Mouse (Mus musculus) spleen, postnatal 4 days (tissue): ENCODE results near the gene Olfr1179.
"Not testable (repeated sequence)": the region's sequence is repeated elsewhere in the genome, so short reads cannot be mapped to it uniquely, and the experiment has no call there.

ENCODE experiments used
- DNase-seq, 2 experiments: peaks; one replicate each; pipeline ENCODE4 v3.0.0; 2022; ENCODE audit warnings: low spot score in 2 of 2

The Olfr1179 gene

GRCm38 (mm10) chr2:88406353-88406752 lies at the start of gene Olfr1179:
TSS of gene Olfr1179 (minus strand) at chr2:88406453.
- DNase-seq: no peak

DNA sequence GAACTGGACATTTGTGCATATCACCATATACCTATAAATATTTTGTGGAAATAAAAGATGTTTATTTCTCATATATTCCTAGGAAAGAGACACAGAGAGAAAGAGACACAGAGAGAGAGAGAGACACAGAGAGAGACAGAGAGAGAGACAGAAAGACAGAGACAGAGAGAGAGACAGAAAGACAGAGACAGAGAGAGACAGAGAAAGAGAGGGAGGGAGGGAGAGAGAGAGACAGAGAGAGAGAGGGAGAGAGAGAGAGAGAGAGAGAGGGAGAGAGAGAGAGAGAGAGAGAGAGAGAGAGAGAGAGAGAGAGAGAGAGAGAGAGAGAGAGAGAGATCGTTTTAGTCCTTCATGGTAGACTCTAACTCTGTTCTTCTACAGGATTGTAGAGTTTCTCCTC lies 48.3 kb upstream of the Olfr1179 start, which contains the start of gene Olfr1183:
Olfr1183 (plus strand) TSS at position 301 of the 400 bp plus-strand sequence.
- DNase-seq: not testable (repeated sequence)

GRCm38 (mm10) chr2:88449031-88449430 lies 42.8 kb upstream of the Olfr1179 start, which contains the start of gene Gm13757:
TSS of gene Gm13757 (minus strand) at chr2:88449131.
- no peak for DNase-seq

DNA sequence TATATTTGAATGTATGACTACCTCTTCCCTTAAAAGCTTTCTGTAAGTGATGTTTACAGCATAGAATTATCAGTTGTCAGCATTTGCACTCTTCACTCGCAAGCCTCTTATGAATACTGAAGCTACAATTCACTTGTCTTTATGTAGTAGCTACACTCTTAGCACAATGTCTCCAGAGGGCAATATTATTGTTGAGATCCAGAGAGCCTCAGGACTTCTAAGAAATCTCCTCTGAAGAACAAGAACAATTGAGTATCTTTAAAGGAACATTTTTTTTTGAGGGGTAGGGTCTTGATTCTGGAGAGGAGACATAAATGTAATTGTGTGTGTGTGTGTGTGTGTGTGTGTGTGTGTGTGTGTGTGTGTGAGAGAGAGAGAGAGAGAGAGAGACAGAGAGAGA lies 19.8 kb upstream of the Olfr1179 start, which contains the start of gene Olfr1181:
Olfr1181 (minus strand) TSS at position 101 of the 400 bp plus-strand sequence.
- no peak for DNase-seq

GRCm38 (mm10) chr2:88419051-88419450 lies 12.8 kb upstream of the Olfr1179 start, which contains the start of gene Olfr1180:
TSS of gene Olfr1180 (minus strand) at chr2:88419151.
- no peak for DNase-seq

DNA sequence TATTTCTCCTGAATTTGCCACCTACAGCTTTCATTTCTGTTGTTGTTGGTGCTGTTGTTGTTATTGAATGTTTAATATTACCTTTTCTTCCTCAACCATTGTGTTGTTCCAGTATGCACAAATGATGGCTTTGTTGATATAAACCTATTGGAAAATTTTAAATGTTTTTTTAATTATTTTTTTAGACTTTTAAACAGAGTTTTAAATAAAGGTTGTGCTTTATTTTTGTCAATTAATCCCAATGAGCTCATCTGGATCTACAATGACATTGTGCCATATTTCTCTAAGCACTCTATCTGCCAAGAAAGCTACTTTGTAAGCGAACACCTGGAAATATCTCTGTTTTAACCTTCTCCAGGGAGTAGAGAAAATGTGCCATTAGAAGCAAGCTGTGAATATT lies 19.5 kb downstream of the Olfr1179 start, which contains the start of gene Olfr1178:
Olfr1178 (plus strand) TSS at position 301 of the 400 bp plus-strand sequence.
- DNase-seq: no peak

GRCm38 (mm10) chr2:88356304-88356703 lies 49.9 kb downstream of the Olfr1179 start:
- no peak for DNase-seq
